Mouse (Mus musculus) heart, adult 2 months (tissue): ENCODE data around the gene Hadh. TPM values are rescaled to one million over a fixed set of nuclear protein-coding genes. Genes with fewer than 3 reads are reported as not detected.

Experiments
- DNase-seq, 2 experiments: peaks; one replicate each; pipeline ENCODE4 v3.0.0; 2021
- H3K27ac ChIP-seq: fragments of 200-600 bp; 2 replicates; pipeline ENCODE4 v1.8.1; 2022
- H3K27me3 ChIP-seq: fragments of 200-500 bp; 2 replicates; pipeline ENCODE4 v1.6.1; 2012; ENCODE audit warnings: mild to moderate bottlenecking, low read length, inconsistent platforms, mixed read lengths; ENCODE audit not compliant: control insufficient read depth, insufficient read depth
- H3K36me3 ChIP-seq: fragments of 200-500 bp; 2 replicates; pipeline ENCODE4 v1.6.1; 2012; ENCODE audit warnings: low read length, inconsistent platforms; ENCODE audit not compliant: control insufficient read depth, insufficient read depth
- H3K4me1 ChIP-seq: fragments of 200-500 bp; 2 replicates; pipeline ENCODE4 v1.6.1; 2011; ENCODE audit warnings: low read length; ENCODE audit not compliant: control insufficient read depth, insufficient read depth
- H3K4me3 ChIP-seq: fragments of 200-600 bp; 2 replicates; pipeline ENCODE4 v1.8.1; 2022
- H3K79me2 ChIP-seq: fragments of 200-500 bp; replicated peaks from 2 replicates; pipeline ENCODE4 v1.6.1; 2012; ENCODE audit warnings: mild to moderate bottlenecking, inconsistent platforms, low read length, moderate library complexity, mixed read lengths; ENCODE audit not compliant: control insufficient read depth, insufficient read depth
- H3K9ac ChIP-seq: fragments of 200-500 bp; 2 replicates; pipeline ENCODE4 v1.6.1; 2012; ENCODE audit warnings: low read depth, mild to moderate bottlenecking, control low read depth, inconsistent platforms, low read length, mixed read lengths
- CTCF ChIP-seq: fragments of 200-600 bp; IDR thresholded peaks from 2 replicates; pipeline ENCODE4 v1.8.1; 2022; ENCODE audit warnings: antibody characterized with exemption, mild to moderate bottlenecking, moderate library complexity
- EP300 ChIP-seq: fragments of 200-500 bp; IDR thresholded peaks from 2 replicates; pipeline ENCODE4 v1.6.1; 2011; ENCODE audit warnings: low read depth, low read length, control low read depth; ENCODE audit not compliant: insufficient read depth
- POLR2A ChIP-seq: fragments of 200-500 bp; IDR thresholded peaks from 2 replicates; pipeline ENCODE4 v1.6.1; 2011; ENCODE audit warnings: mild to moderate bottlenecking, low read depth, low read length, control low read depth; ENCODE audit not compliant: insufficient read depth
- WGBS: fragments of 180-500 bp; shearing (Covaris S2); methylation state at CpG from one replicate; pipeline ENCODE4 v1.1.7; 2018; 5-methylcytosine and 5-hydroxymethylcytosine counted together
- intact Hi-C: fragments of 180-260 bp; cut with DNase I; formaldehyde crosslinking; loops from one replicate; pipeline ENCODE4 v1.15.1; 2025
- polyA plus RNA-seq: library from polyadenylated mRNA; depleted of rRNA; stranded (reverse); fragments of >200 nt; gene quantifications from 2 replicates; pipeline ENCODE4 v1.2.3, GENCODE M21; 2012; rRNA removed
- total RNA-seq, 2 experiments: library from RNA; stranded (reverse); gene quantifications; 2 replicates each; pipeline ENCODE4 v1.2.3; 2021

The Hadh gene
- total and polyA plus RNA-seq, 3 experiments, result 619 to 774 (median 648) TPM

DNA sequence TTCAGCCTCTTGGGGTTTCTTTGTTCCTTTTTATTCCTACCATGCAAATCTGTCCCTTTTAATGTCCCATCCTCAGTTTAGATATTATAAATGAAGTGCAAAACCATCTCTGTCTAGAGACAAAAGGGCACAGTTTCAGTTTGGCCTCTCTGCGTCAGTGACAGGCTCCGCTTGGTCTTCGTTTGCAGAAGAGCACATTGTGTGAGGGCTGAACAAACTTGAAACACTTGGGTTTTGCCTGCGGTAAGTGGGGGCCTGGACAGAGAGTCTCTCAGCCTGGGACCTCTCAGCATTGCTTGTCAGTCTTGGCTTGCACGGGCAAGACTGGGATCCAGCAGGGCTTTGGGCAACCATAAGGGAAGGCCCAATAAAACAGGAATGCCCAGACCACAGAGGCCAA lies 85.7 kb downstream of the Hadh start:
- Histone ChIP-seq H3K27me3 (no peaks in the 10 kb centered on the region), H3K27ac (no peak overlapping the region), H3K4me1 (no peaks in the 10 kb centered on the region), H3K36me3 (no peaks in the 10 kb centered on the region), H3K4me3 (no peak overlapping the region), H3K9ac (no peak overlapping the region), H3K79me2 (no peaks in the 10 kb centered on the region)
- 81% methylated on average over 5 of the region's 5 CpGs for WGBS
- no peak for DNase-seq
- intact Hi-C loops, result no loop called here
- no peak for TF ChIP-seq EP300
- no peak for TF ChIP-seq POLR2A
- TF ChIP-seq CTCF, result no peak

Other genes with a start within 250 kb of the Hadh start
- gene Lef1, start 161.6 kb downstream of the Hadh start, total RNA-seq, result under 1 TPM; 0.23 to 0.34 TPM
- 0.88 and 1.5 TPM in 2 replicates for gene Lef1, start 161.6 kb downstream of the Hadh start, polyA plus RNA-seq
- gene Cyp2u1, start 31.1 kb upstream of the Hadh start, total RNA-seq, result 10 to 100 TPM; 32.8 to 40.9 TPM
- 13.0 and 15.0 TPM in 2 replicates for gene Cyp2u1, start 31.1 kb upstream of the Hadh start, polyA plus RNA-seq
- gene Sgms2, start 219.3 kb upstream of the Hadh start, total RNA-seq, result 1 to 10 TPM; 1.4 to 2.5 TPM
- gene Sgms2, start 219.3 kb upstream of the Hadh start, polyA plus RNA-seq, result 0.92 and 0.97 TPM in 2 replicates